Mouse (Mus musculus) liver, embryonic 14.5 days (tissue): Measurements from ENCODE around the gene Ugp2.

Experiments
- CTCF ChIP-seq: IDR thresholded peaks from 2 replicates; pipeline ENCODE4 v1.5.1; 2016; ENCODE audit warnings: antibody characterized with exemption, low read depth, control low read depth
- EP300 ChIP-seq: IDR thresholded peaks from 2 replicates; pipeline ENCODE4 v1.6.1; 2016; ENCODE audit warnings: antibody characterized with exemption, low read depth

DNA sequence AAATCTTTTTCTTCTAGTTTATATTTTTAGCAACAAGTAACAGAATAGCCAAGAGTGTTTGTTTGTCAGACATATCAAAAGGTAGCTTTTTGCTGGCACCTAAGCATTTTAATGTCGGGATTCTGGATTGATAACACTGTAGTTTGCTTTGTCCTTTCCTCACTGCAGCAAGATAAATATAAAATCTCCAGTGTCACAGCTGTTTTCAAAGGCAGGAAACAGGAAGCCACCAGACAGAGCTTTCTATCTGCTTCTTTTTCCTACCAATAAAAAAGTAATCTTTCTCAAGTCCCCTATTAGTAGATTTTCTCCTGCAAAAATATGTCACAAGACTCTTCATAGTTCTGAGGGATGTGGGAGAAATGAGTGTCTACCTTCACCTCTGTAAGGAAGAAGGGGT, 32.9 kb upstream of the Ugp2 start:
- TF ChIP-seq EP300 (no peak), CTCF (no peak)
